Mouse (Mus musculus) megakaryocyte, embryonic 14.5 days (primary cell): ENCODE measurements around the gene Rab40c.

Source experiments
- FLI1 ChIP-seq: IDR thresholded peaks from 2 replicates; pipeline ENCODE4 v1.6.1; 2012; ENCODE audit warnings: low read length, inconsistent platforms, mixed read lengths
- GATA1 ChIP-seq: IDR thresholded peaks from 3 replicates; pipeline ENCODE4 v1.6.1; 2012; ENCODE audit warnings: mixed read lengths, low read length, inconsistent platforms, borderline replicate concordance

DNA sequence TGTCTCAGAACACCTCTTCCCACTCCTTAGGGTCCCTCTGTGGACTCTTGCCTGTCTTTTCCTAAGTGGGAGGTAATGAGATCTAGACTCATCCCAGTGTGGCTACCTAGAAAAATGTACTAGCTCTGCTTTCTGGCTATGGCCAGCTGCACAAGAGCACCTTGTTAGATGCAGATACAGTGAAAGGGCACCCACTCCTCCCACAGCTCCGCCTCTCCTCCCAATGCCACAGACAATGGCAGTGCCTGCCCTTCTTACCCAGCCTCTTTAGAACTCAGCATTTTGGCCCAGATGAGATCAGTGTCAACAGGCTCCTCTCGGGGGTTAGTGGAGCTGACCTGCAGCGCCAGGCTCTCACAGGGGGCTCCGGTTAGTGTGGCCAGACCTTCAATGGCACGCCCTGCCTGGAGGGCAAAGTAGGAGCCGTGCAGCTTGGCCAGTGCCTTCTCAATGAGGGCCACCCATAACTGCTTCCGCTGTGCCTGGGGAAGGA, 42.9 kb upstream of the Rab40c start:
- TF ChIP-seq GATA1 = no peak
- TF ChIP-seq FLI1 = no peak
